Mouse (Mus musculus) CH12.LX (cell line): Measurements from ENCODE around the gene Slfn8. TPM values are rescaled to one million over a fixed set of nuclear protein-coding genes. Genes with fewer than 3 reads are reported as not detected.

Experiments used
- DNase-seq: peaks from one replicate; pipeline ENCODE4 v3.0.0-alpha.2; 2013; ENCODE audit errors: extremely low read depth
- H3K27ac ChIP-seq: 2 replicates; pipeline ENCODE4 v1.5.1; 2012; ENCODE audit warnings: low read depth, mild to moderate bottlenecking, control low read depth, moderate library complexity; ENCODE audit not compliant: insufficient read depth
- H3K27me3 ChIP-seq: replicated peaks from 2 replicates; pipeline ENCODE3; 2012; ENCODE audit warnings: inconsistent platforms
- H3K36me3 ChIP-seq, 2 experiments: replicated peaks in 1 of 2; 2 replicates each; pipeline versions ENCODE3 to v1.6.1; 2012; ENCODE audit warnings: inconsistent platforms in 1 of 2, low read length in 1 of 2, mild to moderate bottlenecking in 1 of 2, mixed read lengths in 1 of 2, moderate library complexity in 1 of 2; ENCODE audit not compliant: control insufficient read depth in 1 of 2, insufficient read depth in 1 of 2
- H3K4me1 ChIP-seq, 2 experiments: 2 replicates each; pipeline ENCODE4 v1.6.1; 2012; ENCODE audit warnings: inconsistent platforms in 1 of 2, moderate library complexity in 1 of 2; ENCODE audit not compliant: insufficient read depth in 2 of 2, control insufficient read depth in 1 of 2
- H3K4me2 ChIP-seq: 2 replicates; pipeline ENCODE4 v1.6.1; 2012; ENCODE audit warnings: low read depth, mild to moderate bottlenecking, control low read depth; ENCODE audit not compliant: poor library complexity, insufficient read depth, severe bottlenecking
- H3K4me3 ChIP-seq, 3 experiments: fragments of 150-350 bp in 1 of 3; sonication (generic) in 1 of 3; replicated peaks in 1 of 3; 2 replicates each; pipeline versions ENCODE3 to v1.5.1; 2011 to 2012; ENCODE audit warnings: low read depth in 2 of 3, low read length in 2 of 3, mild to moderate bottlenecking in 2 of 3, moderate library complexity in 2 of 3, control low read depth in 1 of 3, improper control_type of control experiment in 1 of 3, inconsistent platforms in 1 of 3, mixed read lengths in 1 of 3; ENCODE audit not compliant: poor library complexity in 1 of 3
- H3K79me2 ChIP-seq: replicated peaks from 2 replicates; pipeline ENCODE4 v1.6.1; 2012; ENCODE audit warnings: mild to moderate bottlenecking, moderate library complexity; ENCODE audit not compliant: control insufficient read depth, poor library complexity, insufficient read depth, severe bottlenecking; ENCODE audit errors: extremely low read depth
- H3K9ac ChIP-seq: 2 replicates; pipeline ENCODE4 v1.6.1; 2012; ENCODE audit warnings: low read depth, mild to moderate bottlenecking, control low read depth, moderate library complexity; ENCODE audit not compliant: insufficient read depth
- H3K9me3 ChIP-seq: replicated peaks from 2 replicates; pipeline ENCODE3; 2012; ENCODE audit warnings: low read length, inconsistent platforms, mixed read lengths
- BHLHE40 ChIP-seq: IDR thresholded peaks from 2 replicates; pipeline ENCODE4 v1.6.1; 2011; ENCODE audit warnings: mild to moderate bottlenecking, low read depth, low read length, improper control_type of control experiment
- CHD2 ChIP-seq: IDR thresholded peaks from 2 replicates; pipeline ENCODE4 v1.6.1; 2011; ENCODE audit warnings: low read length, improper control_type of control experiment
- CTCF ChIP-seq, 2 experiments: IDR thresholded peaks in 1 of 2; conservative IDR thresholded peaks in 1 of 2; 2 replicates each; pipeline ENCODE4 v1.5.1; 2011 to 2012; ENCODE audit warnings: low read depth in 2 of 2, low read length in 2 of 2, improper control_type of control experiment in 1 of 2, inconsistent platforms in 1 of 2, mild to moderate bottlenecking in 1 of 2, moderate library complexity in 1 of 2
- ELF1 ChIP-seq: IDR thresholded peaks from 2 replicates; pipeline ENCODE4 v1.6.1; 2014; ENCODE audit warnings: low read depth, mild to moderate bottlenecking, inconsistent platforms, low read length, improper control_type of control experiment
- EP300 ChIP-seq: IDR thresholded peaks from 2 replicates; pipeline ENCODE4 v1.6.1; 2011; ENCODE audit warnings: low read length, improper control_type of control experiment
- ETS1 ChIP-seq: conservative IDR thresholded peaks from 2 replicates; pipeline ENCODE4 v1.6.1; 2012; ENCODE audit warnings: low read depth, mild to moderate bottlenecking, inconsistent platforms, low read length, improper control_type of control experiment, moderate library complexity
- HCFC1 ChIP-seq: IDR thresholded peaks from 2 replicates; pipeline ENCODE4 v1.6.1; 2012; ENCODE audit warnings: low read depth, mild to moderate bottlenecking, inconsistent platforms, low read length, improper control_type of control experiment
- IRF4 ChIP-seq: IDR thresholded peaks from 2 replicates; pipeline ENCODE4 v1.6.1; 2014; ENCODE audit warnings: low read depth, mild to moderate bottlenecking, inconsistent platforms, low read length, improper control_type of control experiment
- JUN ChIP-seq: IDR thresholded peaks from 2 replicates; pipeline ENCODE4 v1.6.1; 2011; ENCODE audit warnings: low read depth, mild to moderate bottlenecking, low read length, improper control_type of control experiment, moderate library complexity; ENCODE audit not compliant: insufficient read depth
- JUND ChIP-seq: conservative IDR thresholded peaks from 2 replicates; pipeline ENCODE4 v1.6.1; 2011; ENCODE audit warnings: low read depth, low read length, improper control_type of control experiment
- KAT2A ChIP-seq: IDR thresholded peaks from 2 replicates; pipeline ENCODE4 v1.6.1; 2012; ENCODE audit warnings: low read length, improper control_type of control experiment, inconsistent platforms; ENCODE audit not compliant: insufficient replicate concordance
- MAFK ChIP-seq: IDR thresholded peaks from 2 replicates; pipeline ENCODE4 v1.6.1; 2011; ENCODE audit warnings: low read length, improper control_type of control experiment; ENCODE audit not compliant: insufficient replicate concordance
- MAX ChIP-seq: IDR thresholded peaks from 2 replicates; pipeline ENCODE4 v1.6.1; 2011; ENCODE audit warnings: low read length, improper control_type of control experiment
- MAZ ChIP-seq: IDR thresholded peaks from 2 replicates; pipeline ENCODE4 v1.6.1; 2012; ENCODE audit warnings: low read depth, mild to moderate bottlenecking, inconsistent platforms, low read length, improper control_type of control experiment, moderate library complexity
- MEF2A ChIP-seq: IDR thresholded peaks from 2 replicates; pipeline ENCODE4 v1.6.1; 2014; ENCODE audit warnings: low read depth, mild to moderate bottlenecking, inconsistent platforms, low read length, improper control_type of control experiment, borderline replicate concordance
- MYC ChIP-seq: IDR thresholded peaks from 2 replicates; pipeline ENCODE4 v1.6.1; 2011; ENCODE audit warnings: low read depth, mild to moderate bottlenecking, improper control_type of control experiment, low read length
- NELFE ChIP-seq: IDR thresholded peaks from 2 replicates; pipeline ENCODE4 v1.6.1; 2011; ENCODE audit warnings: low read depth, low read length, improper control_type of control experiment
- NRF1 ChIP-seq: IDR thresholded peaks from 2 replicates; pipeline ENCODE4 v1.6.1; 2014; ENCODE audit warnings: low read depth, mild to moderate bottlenecking, inconsistent platforms, low read length, improper control_type of control experiment, moderate library complexity
- PAX5 ChIP-seq: IDR thresholded peaks from 2 replicates; pipeline ENCODE4 v1.6.1; 2012; ENCODE audit warnings: low read length, inconsistent platforms, mixed read lengths
- POLR2A ChIP-seq: IDR thresholded peaks from 2 replicates; pipeline ENCODE4 v1.6.1; 2011; ENCODE audit warnings: low read depth, mild to moderate bottlenecking, improper control_type of control experiment, low read length
- POLR2AphosphoS2 ChIP-seq: IDR thresholded peaks from 2 replicates; pipeline ENCODE4 v1.6.1; 2011; ENCODE audit warnings: low read depth, low read length, improper control_type of control experiment
- RAD21 ChIP-seq: IDR thresholded peaks from 2 replicates; pipeline ENCODE4 v1.6.1; 2011; ENCODE audit warnings: low read depth, mild to moderate bottlenecking, low read length, improper control_type of control experiment, moderate library complexity
- RCOR1 ChIP-seq: conservative IDR thresholded peaks from 2 replicates; pipeline ENCODE4 v1.6.1; 2012; ENCODE audit warnings: low read depth, mild to moderate bottlenecking, inconsistent platforms, low read length, improper control_type of control experiment
- SIN3A ChIP-seq: IDR thresholded peaks from 2 replicates; pipeline ENCODE4 v1.6.1; 2012; ENCODE audit warnings: low read length, improper control_type of control experiment, inconsistent platforms
- SMC3 ChIP-seq: IDR thresholded peaks from 2 replicates; pipeline ENCODE4 v1.6.1; 2011; ENCODE audit warnings: low read depth, low read length, improper control_type of control experiment
- TBP ChIP-seq: conservative IDR thresholded peaks from 2 replicates; pipeline ENCODE4 v1.6.1; 2011; ENCODE audit warnings: low read depth, low read length, improper control_type of control experiment
- TCF12 ChIP-seq: IDR thresholded peaks from 2 replicates; pipeline ENCODE4 v1.6.1; 2014; ENCODE audit warnings: low read depth, mild to moderate bottlenecking, inconsistent platforms, low read length, improper control_type of control experiment
- USF1 ChIP-seq: IDR thresholded peaks from 2 replicates; pipeline ENCODE4 v1.6.1; 2014; ENCODE audit warnings: low read depth, mild to moderate bottlenecking, inconsistent platforms, low read length, improper control_type of control experiment
- ZC3H11A ChIP-seq: IDR thresholded peaks from 2 replicates; pipeline ENCODE4 v1.6.1; 2012; ENCODE audit warnings: low read depth, mild to moderate bottlenecking, inconsistent platforms, low read length, improper control_type of control experiment
- ZMIZ1 ChIP-seq: IDR thresholded peaks from 2 replicates; pipeline ENCODE4 v1.6.1; 2012; ENCODE audit warnings: low read depth, mild to moderate bottlenecking, inconsistent platforms, low read length, improper control_type of control experiment
- ZNF384 ChIP-seq: IDR thresholded peaks from 2 replicates; pipeline ENCODE4 v1.6.1; 2012; ENCODE audit warnings: low read depth, low read length, improper control_type of control experiment, inconsistent platforms
- dilution Hi-C: fragments of 300-500 bp; cut with MboI; formaldehyde crosslinking; loops from 2 replicates; pipeline ENCODE4 v1.14.3; 2020; ENCODE audit warnings: low sequenced_read_pairs; ENCODE audit not compliant: extremely low pct_unique_long_range_greater_than_20kb, extremely low pct_ligation_motif_present
- in situ Hi-C: fragments of 300-500 bp; cut with MboI; formaldehyde crosslinking; loops from 3 replicates; pipeline ENCODE4 v1.14.3; 2019; ENCODE audit warnings: low sequenced_read_pairs, low pct_ligation_motif_present, low pct_unique_long_range_greater_than_20kb, mixed read lengths
- polyA plus RNA-seq: library from polyadenylated mRNA; unstranded; fragments of >175 nt; gene quantifications from 2 replicates; pipeline ENCODE4 v1.2.1, GENCODE M21; 2012; ENCODE audit warnings: low read depth; ENCODE audit not compliant: insufficient read length
- total RNA-seq, 2 experiments: library from RNA; depleted of rRNA; stranded (reverse); fragments of 300-350 nt in 1 of 2; fragments of >200 nt in 1 of 2; gene quantifications; 2 replicates each; pipeline ENCODE4 v1.2.3; 2012 to 2014

The Slfn8 gene
- total and polyA plus RNA-seq, 3 experiments: 3.4 to 6.3 (median 4.1) TPM

- peak overlapping the region in 1 of 3 experiments; percentile 98 for H3K4me3 ChIP-seq
- TF ChIP-seq ZC3H11A (no peak), JUND (peak; percentile 96), CHD2 (no peak; the same call in 1 of the 2 replicates), NELFE (peak; percentile 50; the same call in 1 of the 2 replicates), ELF1 (0 out of 2 replicates have a peak, but pooled peaks have one; percentile 30), POLR2AphosphoS2 (no peak), USF1 (no peak), RCOR1 (no peak; the same call in 1 of the 2 replicates), NRF1 (0 out of 2 replicates have a peak, but pooled peaks have one; percentile 17), BHLHE40 (peak; percentile 87), JUN (peak; percentile 91), EP300 (peak; percentile 98), PAX5 (no peak), ZMIZ1 (no peak; the same call in 1 of the 2 replicates), MEF2A (peak; percentile 92), CTCF (conservative IDR thresholded peaks at IDR 0.05 in 1 of 2, IDR thresholded peaks at IDR 0.05 in 1 of 2; ENCODE audit: low read depth in 2 of 2, low read length in 2 of 2) (no peak), TCF12 (peak; percentile 74), RAD21 (no peak), POLR2A (peak; percentile 59), SIN3A (peak; percentile 86; the same call in 1 of the 2 replicates), ETS1 (peak; percentile 93), IRF4 (peak; percentile 84), MAFK (peak; percentile 54; the same call in 1 of the 2 replicates), MAX (no peak), MAZ (peak; percentile 61; the same call in 1 of the 2 replicates), SMC3 (0 out of 2 replicates have a peak, but pooled peaks have one; percentile 3), TBP (peak; percentile 92), HCFC1 (peak; percentile 29; the same call in 1 of the 2 replicates), KAT2A (no peak), ZNF384 (no peak), MYC (peak; percentile 90)
- dilution Hi-C loops (no loop called here), in situ Hi-C loops (no loop called here)
- H3K27me3 ChIP-seq: no peaks in the 10 kb centered on the region
- H3K4me2 ChIP-seq: peak overlapping the region; percentile 95
- H3K9ac ChIP-seq: peak overlapping the region; percentile 98
- peak; percentile 83 for DNase-seq
- H3K4me1 ChIP-seq: peaks cover 29 to 61% of the 10 kb centered on the region in 2 experiments
- H3K27ac ChIP-seq: peak overlapping the region; percentile 88
- peaks cover 7% of the 10 kb centered on the region for H3K9me3 ChIP-seq
- peaks cover 43% of the 10 kb centered on the region for H3K79me2 ChIP-seq
- peaks cover 11 to 22% of the 10 kb centered on the region in 2 experiments for H3K36me3 ChIP-seq
Measured at GRCm38 (mm10) chr11:83063941-83064349, 43.3 kb upstream of the Slfn8 start.
